Mouse (Mus musculus): ENCODE data around the gene Lrch1. TPM values are rescaled to one million over a fixed set of nuclear protein-coding genes. Genes with fewer than 3 reads are reported as not detected.

Gene Lrch1
- polyA plus RNA-seq, 1 experiment = 8.4 TPM

- WGBS = under 1% methylated on average over 53 of the region's 53 CpGs
- peak; percentile 97 for DNase-seq
- no peak for TF ChIP-seq CTCF (conservative IDR thresholded peaks at IDR 0.05; ENCODE audit: insufficient read depth, insufficient read length, low read depth, low read length)
- peak; percentile 83 for TF ChIP-seq POLR2A (IDR thresholded peaks at IDR 0.05; ENCODE audit: low read depth, low read length)
- Histone ChIP-seq H3K27me3 (replicated peaks; ENCODE audit: control insufficient read depth, insufficient read depth, low read length) (no peaks in the 10 kb centered on the region), H3K36me3 (ENCODE audit: control insufficient read depth, insufficient read depth, low read length) (peaks cover 2% of the 10 kb centered on the region; the same call in 1 of the 2 replicates), H3K4me1 (ENCODE audit: control insufficient read depth, insufficient read depth, low read length) (peaks cover 3% of the 10 kb centered on the region; the same call in 1 of the 2 replicates), H3K27ac (ENCODE audit: insufficient read depth, low read depth, low read length) (peak within 1 kb of the TSS; percentile 96), H3K4me3 (ENCODE audit: insufficient read depth, low read depth, low read length) (peak within 1 kb of the TSS; percentile 98)
These were observed 215.4 kb downstream of the Lrch1 start, which contains the start of gene Esd for GRCm38 (mm10) chr14:74732079-74732783. Gene Esd (plus strand): TSS chr14:74732297.

GRCm38 (mm10) chr14:74731221-74732078 lies 216.2 kb downstream of the Lrch1 start:
- WGBS = 12% methylated on average over 9 of the region's 9 CpGs
- TF ChIP-seq CTCF (conservative IDR thresholded peaks at IDR 0.05; ENCODE audit: insufficient read depth, insufficient read length, low read depth, low read length) (no peak), POLR2A (IDR thresholded peaks at IDR 0.05; ENCODE audit: low read depth, low read length) (no peak)
- H3K4me1 ChIP-seq (ENCODE audit: control insufficient read depth, insufficient read depth, low read length) = peaks cover 3% of the 10 kb centered on the region; the same call in 1 of the 2 replicates
- H3K27ac ChIP-seq (ENCODE audit: insufficient read depth, low read depth, low read length) = peak overlapping the region; percentile 96
- H3K36me3 ChIP-seq (ENCODE audit: control insufficient read depth, insufficient read depth, low read length) = no peaks in the 10 kb centered on the region; the same call in 1 of the 2 replicates
- peak overlapping the region; percentile 50 for H3K4me3 ChIP-seq (ENCODE audit: insufficient read depth, low read depth, low read length)
- peak; percentile 88 for DNase-seq
- H3K27me3 ChIP-seq (replicated peaks; ENCODE audit: control insufficient read depth, insufficient read depth, low read length) = no peaks in the 10 kb centered on the region

- Histone ChIP-seq H3K27ac (ENCODE audit: insufficient read depth, low read depth, low read length) (no peak overlapping the region), H3K27me3 (replicated peaks; ENCODE audit: control insufficient read depth, insufficient read depth, low read length) (no peaks in the 10 kb centered on the region), H3K4me3 (ENCODE audit: insufficient read depth, low read depth, low read length) (no peak overlapping the region), H3K36me3 (ENCODE audit: control insufficient read depth, insufficient read depth, low read length) (no peaks in the 10 kb centered on the region), H3K4me1 (ENCODE audit: control insufficient read depth, insufficient read depth, low read length) (no peaks in the 10 kb centered on the region)
- DNase-seq = peak; percentile 21
- TF ChIP-seq CTCF (conservative IDR thresholded peaks at IDR 0.05; ENCODE audit: insufficient read depth, insufficient read length, low read depth, low read length) = peak; percentile 53
- no peak for TF ChIP-seq POLR2A (IDR thresholded peaks at IDR 0.05; ENCODE audit: low read depth, low read length)
- WGBS = 48% methylated on average over 3 of the region's 3 CpGs
These were observed 224.1 kb downstream of the Lrch1 start for GRCm38 (mm10) chr14:74723541-74723940.

GRCm38 (mm10) chr14:74709054-74709453 lies 238.6 kb downstream of the Lrch1 start:
- Histone ChIP-seq H3K4me1 (ENCODE audit: control insufficient read depth, insufficient read depth, low read length) (no peaks in the 10 kb centered on the region), H3K4me3 (ENCODE audit: insufficient read depth, low read depth, low read length) (no peak overlapping the region), H3K27ac (ENCODE audit: insufficient read depth, low read depth, low read length) (no peak overlapping the region), H3K36me3 (ENCODE audit: control insufficient read depth, insufficient read depth, low read length) (no peaks in the 10 kb centered on the region), H3K27me3 (replicated peaks; ENCODE audit: control insufficient read depth, insufficient read depth, low read length) (no peaks in the 10 kb centered on the region)
- no peak for TF ChIP-seq POLR2A (IDR thresholded peaks at IDR 0.05; ENCODE audit: low read depth, low read length)
- TF ChIP-seq CTCF (conservative IDR thresholded peaks at IDR 0.05; ENCODE audit: insufficient read depth, insufficient read length, low read depth, low read length) = peak; percentile 11; the same call in 1 of the 2 replicates
- WGBS = 13% methylated on average over 3 of the region's 3 CpGs
- peak; percentile 37 for DNase-seq

Other genes starting within 250 kb of the Lrch1 start
- 315 and 394 TPM in 2 replicates for gene Esd, start 215.6 kb downstream of the Lrch1 start, polyA plus RNA-seq (2012; rRNA removed)
- 0.27 and 1.2 TPM in 2 replicates for gene Rubcnl, start 68.2 kb upstream of the Lrch1 start, polyA plus RNA-seq (2012; rRNA removed)
- not detected in 2 replicates for gene Lrrc63, start 183.0 kb upstream of the Lrch1 start, polyA plus RNA-seq (2012; rRNA removed)
- 7.3 and 13.7 TPM in 2 replicates for gene Lcp1, start 183.2 kb upstream of the Lrch1 start, polyA plus RNA-seq (2012; rRNA removed)